Mouse (Mus musculus) megakaryocyte, embryonic 14.5 days (primary cell): ENCODE results near the gene Fam107b.

Experiments used
- FLI1 ChIP-seq: IDR thresholded peaks from 2 replicates; pipeline ENCODE4 v1.6.1; 2012; ENCODE audit warnings: low read length, inconsistent platforms, mixed read lengths
- GATA1 ChIP-seq: IDR thresholded peaks from 3 replicates; pipeline ENCODE4 v1.6.1; 2012; ENCODE audit warnings: mixed read lengths, low read length, inconsistent platforms, borderline replicate concordance

GRCm38 (mm10) chr2:3522558-3522957 lies 47.7 kb upstream of the Fam107b start:
- TF ChIP-seq GATA1 (no peak), FLI1 (no peak)
